Mouse (Mus musculus) cortical plate, adult 2 months (tissue): ENCODE results near the gene Poc1b.
A peak's percentile ranks its signal among the peaks of the same experiment; 100 is the strongest.

ENCODE experiments used
- CTCF ChIP-seq: fragments of 200-500 bp; IDR thresholded peaks from 2 replicates; pipeline ENCODE4 v1.5.1; 2011; ENCODE audit warnings: mild to moderate bottlenecking, control low read depth, low read length; ENCODE audit not compliant: insufficient read depth; ENCODE audit errors: extremely low read depth
- POLR2A ChIP-seq: fragments of 200-500 bp; IDR thresholded peaks from 2 replicates; pipeline ENCODE4 v1.6.1; 2011; ENCODE audit warnings: mild to moderate bottlenecking, low read length, control low read depth; ENCODE audit not compliant: insufficient read depth; ENCODE audit errors: extremely low read depth

- TF ChIP-seq POLR2A (no peak), CTCF (peak; percentile 39; the same call in 1 of the 2 replicates)
These were observed 45.2 kb downstream of the Poc1b start for GRCm38 (mm10) chr10:99152063-99152462.
